Mouse (Mus musculus) midbrain, embryonic 14.5 days (tissue): ENCODE measurements around the gene Zyg11b. TPM values are rescaled to one million over a fixed set of nuclear protein-coding genes. Genes with fewer than 3 reads are reported as not detected.

Experiments used
- ATAC-seq: fragments of 200-750 bp; cut with Nextera tagmentation; 2 replicates; pipeline ENCODE4 v1.8.0; 2017; ENCODE audit warnings: moderate number of reproducible peaks, moderate library complexity; ENCODE audit not compliant: low FRiP score, low TSS enrichment
- DNase-seq: peaks from one replicate; pipeline ENCODE4 v3.0.0-alpha.2; 2015
- H3K27ac ChIP-seq: fragments of 300-500 bp; sonication (generic); replicated peaks from 2 replicates; pipeline ENCODE4 v1.5.1; 2014; ENCODE audit warnings: mild to moderate bottlenecking, low read depth, low read length, moderate library complexity
- H3K27me3 ChIP-seq: fragments of 300-500 bp; sonication (generic); 2 replicates; pipeline ENCODE4 v1.6.1; 2014; ENCODE audit warnings: low read length, control low read depth, mixed read lengths; ENCODE audit not compliant: control insufficient read depth, insufficient read depth
- H3K36me3 ChIP-seq: fragments of 300-500 bp; sonication (generic); 2 replicates; pipeline ENCODE4 v1.6.1; 2014; ENCODE audit warnings: low read length, control low read depth; ENCODE audit not compliant: control insufficient read depth, insufficient read depth
- H3K4me1 ChIP-seq: fragments of 300-500 bp; sonication (generic); 2 replicates; pipeline ENCODE4 v1.6.1; 2014; ENCODE audit warnings: mild to moderate bottlenecking, antibody characterized with exemption, low read length, control low read depth; ENCODE audit not compliant: control insufficient read depth, insufficient read depth
- H3K4me2 ChIP-seq: fragments of 300-500 bp; sonication (generic); 2 replicates; pipeline ENCODE4 v1.6.1; 2014; ENCODE audit warnings: mild to moderate bottlenecking, low read length, moderate library complexity
- H3K4me3 ChIP-seq: fragments of 300-500 bp; sonication (generic); replicated peaks from 2 replicates; pipeline ENCODE4 v1.5.1; 2014; ENCODE audit warnings: low read depth, low read length
- H3K9ac ChIP-seq: fragments of 300-500 bp; sonication (generic); replicated peaks from 2 replicates; pipeline ENCODE4 v1.6.1; 2014; ENCODE audit warnings: mild to moderate bottlenecking, low read length, moderate library complexity
- H3K9me3 ChIP-seq: fragments of 300-500 bp; sonication (generic); 2 replicates; pipeline ENCODE4 v1.6.1; 2016; ENCODE audit warnings: low read length, control low read depth, mixed read lengths; ENCODE audit not compliant: control insufficient read depth
- WGBS: fragments of 180-500 bp; shearing (Covaris S2); extraction: QIAGEN DNeasy Blood & Tissue Kit; methylation state at CpG from one replicate; pipeline ENCODE4 v1.1.7; 2014; 5-methylcytosine and 5-hydroxymethylcytosine counted together
- polyA plus RNA-seq: library from polyadenylated mRNA; unstranded; fragments of >200 nt; fragmentation: Nextera tagmentation; extraction: Ambion mirVana; gene quantifications from 2 replicates; pipeline ENCODE4 v1.2.1, GENCODE M21; 2014

Gene Zyg11b
- polyA plus RNA-seq, 1 experiment from 2014 or later: 49.7 TPM

DNA sequence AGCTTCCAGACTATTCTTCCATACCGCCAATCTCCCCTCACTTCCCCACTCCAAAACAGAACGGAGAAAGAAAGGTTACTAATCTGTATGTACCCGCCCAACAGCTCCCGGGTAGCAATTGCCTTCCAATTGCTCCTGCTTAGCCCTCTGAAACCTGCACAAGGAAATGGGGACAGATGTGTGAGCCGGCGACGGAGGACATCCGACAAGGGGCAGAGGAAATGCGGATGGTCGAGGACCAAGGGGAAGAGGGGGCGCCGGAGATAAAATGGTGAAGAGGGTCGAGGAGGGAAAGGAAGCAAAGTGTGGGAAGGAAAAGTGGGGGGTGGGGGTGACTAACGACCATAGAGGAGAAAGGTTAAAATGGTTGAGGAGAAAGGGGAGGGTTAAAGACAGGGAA is 630 bp downstream of the Zyg11b start:
- DNase-seq: no peak
- Histone ChIP-seq H3K4me1 (peaks cover 19% of the 10 kb centered on the region), H3K9ac (peak overlapping the region; percentile 86), H3K9me3 (0 out of 2 replicates have a peak, but pooled peaks cover 1% of the 10 kb centered on the region), H3K4me3 (peak overlapping the region; percentile 89), H3K36me3 (no peaks in the 10 kb centered on the region), H3K27me3 (no peaks in the 10 kb centered on the region), H3K27ac (peak overlapping the region; percentile 95), H3K4me2 (peak overlapping the region; percentile 68)
- under 1% methylated on average over 14 of the region's 14 CpGs for WGBS
- peak; percentile 25 for ATAC-seq

DNA sequence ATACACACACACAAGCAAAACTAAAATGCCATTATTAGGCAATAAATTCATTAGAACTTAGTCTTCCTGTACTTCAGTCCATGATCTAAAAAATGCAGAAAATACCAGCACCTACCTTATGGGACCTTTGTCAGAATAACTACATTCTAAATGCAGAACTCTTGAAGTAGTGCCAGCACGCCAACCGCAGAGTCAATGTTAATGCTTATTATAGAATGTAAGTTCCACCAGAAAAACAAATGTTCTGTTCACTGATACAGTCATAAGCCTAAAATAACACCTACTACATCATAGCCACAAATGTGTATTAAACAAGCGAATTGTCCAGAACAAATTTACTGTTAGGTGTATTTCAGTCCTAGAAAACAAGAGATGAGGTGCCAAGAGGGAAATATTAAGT is 23.9 kb downstream of the Zyg11b start:
- WGBS: 95% methylated on average over 3 of the region's 3 CpGs
- no peaks in the 10 kb centered on the region for H3K36me3 ChIP-seq
- H3K4me3 ChIP-seq: no peak overlapping the region
- ATAC-seq (no peak), DNase-seq (no peak)
- no peaks in the 10 kb centered on the region for H3K27me3 ChIP-seq
- H3K4me2 ChIP-seq: no peak overlapping the region
- no peaks in the 10 kb centered on the region for H3K4me1 ChIP-seq
- H3K9me3 ChIP-seq: no peaks in the 10 kb centered on the region
- no peak overlapping the region for H3K9ac ChIP-seq
- no peak overlapping the region for H3K27ac ChIP-seq

DNA sequence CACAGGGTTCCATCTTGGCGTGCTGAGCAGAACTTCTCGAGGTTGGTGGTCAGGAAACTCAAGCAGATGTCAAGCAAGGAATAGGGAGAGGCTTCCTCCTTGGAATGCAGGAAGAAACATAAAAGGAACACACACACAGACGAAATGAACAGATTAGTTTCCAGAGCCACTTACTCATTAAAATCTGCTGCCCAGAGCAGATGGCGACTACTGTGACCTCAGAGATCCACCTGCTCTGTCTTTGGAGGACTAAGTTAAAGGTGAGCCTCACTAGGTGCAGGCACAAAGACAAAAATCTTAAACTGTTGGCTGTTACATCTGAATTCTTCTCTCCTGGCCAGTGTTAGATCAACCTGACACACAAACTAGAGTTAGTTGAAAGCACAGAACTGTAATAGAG is 28.6 kb downstream of the Zyg11b start:
- Histone ChIP-seq H3K4me3 (no peak overlapping the region), H3K4me2 (no peak overlapping the region), H3K9ac (no peak overlapping the region), H3K27me3 (no peaks in the 10 kb centered on the region), H3K27ac (no peak overlapping the region), H3K36me3 (peaks cover 30% of the 10 kb centered on the region), H3K4me1 (no peaks in the 10 kb centered on the region), H3K9me3 (no peaks in the 10 kb centered on the region)
- 82% methylated on average over 4 of the region's 4 CpGs for WGBS
- DNase-seq: no peak
- ATAC-seq: no peak

DNA sequence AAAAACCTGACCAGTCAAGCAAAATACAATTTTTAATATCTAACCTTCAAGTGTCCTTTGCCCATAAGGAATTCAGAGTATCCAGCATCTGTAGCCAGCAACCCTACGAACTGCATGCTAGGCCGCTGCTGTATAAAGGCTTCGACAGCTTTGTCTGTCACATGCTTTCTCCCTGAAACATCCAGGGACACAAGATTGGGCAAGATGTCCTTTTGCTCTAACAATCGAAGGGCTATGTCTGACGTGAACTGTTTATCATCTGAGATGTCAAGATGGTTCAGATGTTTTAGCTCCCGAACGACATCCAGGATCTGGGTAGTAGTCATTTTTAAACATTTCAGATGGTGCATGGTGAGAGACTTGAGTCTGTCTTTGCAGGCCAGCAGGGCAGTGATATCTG is 35.1 kb downstream of the Zyg11b start:
- WGBS: 94% methylated on average over 7 of the region's 7 CpGs
- ATAC-seq (no peak), DNase-seq (no peak)
- H3K36me3 ChIP-seq: peaks cover 51% of the 10 kb centered on the region
- no peaks in the 10 kb centered on the region for H3K9me3 ChIP-seq
- H3K4me2 ChIP-seq: no peak overlapping the region
- no peak overlapping the region for H3K9ac ChIP-seq
- H3K4me1 ChIP-seq: no peaks in the 10 kb centered on the region
- no peak overlapping the region for H3K4me3 ChIP-seq
- H3K27me3 ChIP-seq: no peaks in the 10 kb centered on the region
- H3K27ac ChIP-seq: no peak overlapping the region

GRCm38 (mm10) chr4:108253317-108253716 is 47.6 kb downstream of the Zyg11b start:
- no peaks in the 10 kb centered on the region for H3K27me3 ChIP-seq
- 95% methylated on average over 6 of the region's 6 CpGs for WGBS
- no peak overlapping the region for H3K27ac ChIP-seq
- peaks cover 86% of the 10 kb centered on the region for H3K36me3 ChIP-seq
- H3K4me3 ChIP-seq: no peak overlapping the region
- DNase-seq: peak; percentile 3
- no peaks in the 10 kb centered on the region for H3K9me3 ChIP-seq
- H3K4me1 ChIP-seq: no peaks in the 10 kb centered on the region
- ATAC-seq: no peak
- H3K4me2 ChIP-seq: no peak overlapping the region
- no peak overlapping the region for H3K9ac ChIP-seq

DNA sequence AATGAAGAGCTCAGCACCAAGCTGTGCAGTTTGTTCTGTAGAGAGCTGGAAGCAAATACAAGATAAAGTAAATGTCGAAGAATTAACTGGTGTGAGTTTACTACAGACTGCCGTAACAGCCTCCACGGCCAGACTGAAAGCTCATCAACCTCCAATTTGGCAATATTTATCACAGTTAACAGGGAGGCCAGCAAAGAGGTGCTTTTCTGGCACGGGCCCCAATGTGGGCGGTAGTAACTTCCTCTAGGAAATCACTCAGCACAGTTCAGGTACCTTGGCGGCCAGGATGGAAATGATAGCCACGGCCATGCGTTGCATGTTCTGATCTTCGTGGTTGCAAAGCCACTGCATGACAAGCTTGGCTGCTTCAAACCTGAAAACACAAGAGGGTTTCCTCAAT is 50.4 kb downstream of the Zyg11b start:
- Histone ChIP-seq H3K27ac (no peak overlapping the region), H3K4me3 (no peak overlapping the region), H3K9ac (no peak overlapping the region), H3K9me3 (no peaks in the 10 kb centered on the region), H3K4me2 (no peak overlapping the region), H3K36me3 (peaks cover 71% of the 10 kb centered on the region), H3K4me1 (no peaks in the 10 kb centered on the region), H3K27me3 (no peaks in the 10 kb centered on the region)
- WGBS: 98% methylated on average over 9 of the region's 9 CpGs
- DNase-seq: no peak
- no peak for ATAC-seq

- H3K9me3 ChIP-seq: no peaks in the 10 kb centered on the region
- H3K9ac ChIP-seq: no peak overlapping the region
- H3K27me3 ChIP-seq: no peaks in the 10 kb centered on the region
- DNase-seq: no peak
- H3K4me1 ChIP-seq: no peaks in the 10 kb centered on the region
- no peak overlapping the region for H3K4me3 ChIP-seq
- no peak overlapping the region for H3K27ac ChIP-seq
- H3K36me3 ChIP-seq: peaks cover 71% of the 10 kb centered on the region
- 94% methylated on average over 3 of the region's 3 CpGs for WGBS
- H3K4me2 ChIP-seq: no peak overlapping the region
- no peak for ATAC-seq
Observed at GRCm38 (mm10) chr4:108249314-108249713, 51.6 kb downstream of the Zyg11b start.

GRCm38 (mm10) chr4:108233654-108234053 is 67.2 kb downstream of the Zyg11b start:
- 94% methylated on average over 3 of the region's 3 CpGs for WGBS
- H3K36me3 ChIP-seq: peaks cover 83% of the 10 kb centered on the region

GRCm38 (mm10) chr4:108225341-108225872 is 75.5 kb downstream of the Zyg11b start:
- WGBS: 39% methylated on average over 3 of the region's 3 CpGs
- no peak overlapping the region for H3K4me3 ChIP-seq
- H3K4me1 ChIP-seq: no peaks in the 10 kb centered on the region

More at GRCm38 (mm10) chr4:108233654-108234053, 67.2 kb downstream of the Zyg11b start:
- Histone ChIP-seq H3K27me3 (no peaks in the 10 kb centered on the region), H3K9ac (no peak overlapping the region), H3K27ac (no peak overlapping the region), H3K4me3 (no peak overlapping the region), H3K4me2 (no peak overlapping the region), H3K4me1 (no peaks in the 10 kb centered on the region), H3K9me3 (no peaks in the 10 kb centered on the region)
- ATAC-seq (no peak), DNase-seq (no peak)

More at GRCm38 (mm10) chr4:108225341-108225872, 75.5 kb downstream of the Zyg11b start:
- no peak for DNase-seq
- no peaks in the 10 kb centered on the region for H3K9me3 ChIP-seq
- peaks cover 3% of the 10 kb centered on the region; the same call in 1 of the 2 replicates for H3K36me3 ChIP-seq
- no peaks in the 10 kb centered on the region for H3K27me3 ChIP-seq
- H3K27ac ChIP-seq: no peak overlapping the region
- ATAC-seq: no peak
- H3K4me2 ChIP-seq: no peak overlapping the region
- H3K9ac ChIP-seq: no peak overlapping the region
